Mouse (Mus musculus) testis, adult 2 months (tissue): ENCODE measurements around the gene Nav2. TPM values are rescaled to one million over a fixed set of nuclear protein-coding genes. Genes with fewer than 3 reads are reported as not detected.

ENCODE experiments used
- H3K27ac ChIP-seq: fragments of 200-500 bp; 2 replicates; pipeline ENCODE4 v1.5.1; 2012; ENCODE audit warnings: low read depth, low read length; ENCODE audit not compliant: control insufficient read depth, insufficient read depth
- H3K27me3 ChIP-seq: fragments of 200-500 bp; 2 replicates; pipeline ENCODE4 v1.6.1; 2012; ENCODE audit warnings: mild to moderate bottlenecking, low read length, moderate library complexity; ENCODE audit not compliant: control insufficient read depth, insufficient read depth
- H3K36me3 ChIP-seq: fragments of 200-500 bp; 2 replicates; pipeline ENCODE4 v1.6.1; 2012; ENCODE audit warnings: mild to moderate bottlenecking, low read length; ENCODE audit not compliant: control insufficient read depth, insufficient read depth
- H3K4me1 ChIP-seq: fragments of 200-500 bp; 2 replicates; pipeline ENCODE4 v1.6.1; 2012; ENCODE audit warnings: low read length; ENCODE audit not compliant: control insufficient read depth, insufficient read depth
- H3K4me3 ChIP-seq: fragments of 200-500 bp; 2 replicates; pipeline ENCODE4 v1.5.1; 2012; ENCODE audit warnings: low read depth, mild to moderate bottlenecking, low read length, moderate library complexity, mixed read lengths; ENCODE audit not compliant: control insufficient read depth
- CTCF ChIP-seq: fragments of 200-500 bp; IDR thresholded peaks from 2 replicates; pipeline ENCODE4 v1.5.1; 2012; ENCODE audit warnings: low read depth, mild to moderate bottlenecking, inconsistent platforms, low read length, moderate library complexity; ENCODE audit not compliant: control insufficient read depth, insufficient read depth, insufficient replicate concordance
- POLR2A ChIP-seq: fragments of 200-500 bp; IDR thresholded peaks from 2 replicates; pipeline ENCODE4 v1.6.1; 2012; ENCODE audit warnings: low read depth, mild to moderate bottlenecking, inconsistent platforms, low read length, moderate library complexity; ENCODE audit not compliant: control insufficient read depth
- polyA plus RNA-seq: library from polyadenylated mRNA; depleted of rRNA; stranded (reverse); fragments of >200 nt; gene quantifications from 2 replicates; pipeline ENCODE4 v1.2.3, GENCODE M21; 2012

The Nav2 gene
- polyA plus RNA-seq, 1 experiment: 20.8 TPM

- Histone ChIP-seq H3K36me3 (no peaks in the 10 kb centered on the region), H3K4me1 (peaks cover 14% of the 10 kb centered on the region), H3K27me3 (no peaks in the 10 kb centered on the region), H3K4me3 (no peak overlapping the region), H3K27ac (no peak overlapping the region)
- no peak for TF ChIP-seq POLR2A
- TF ChIP-seq CTCF: no peak
These were observed 439.1 kb downstream of the Nav2 start for GRCm38 (mm10) chr7:49347338-49348272.

GRCm38 (mm10) chr7:49348636-49349035 lies 440.1 kb downstream of the Nav2 start:
- no peak overlapping the region for H3K4me3 ChIP-seq
- H3K27ac ChIP-seq: no peak overlapping the region

GRCm38 (mm10) chr7:49350321-49351007 lies 441.9 kb downstream of the Nav2 start:
- no peaks in the 10 kb centered on the region; the same call in 1 of the 2 replicates for H3K4me1 ChIP-seq
- H3K27me3 ChIP-seq: no peaks in the 10 kb centered on the region
- no peak overlapping the region for H3K27ac ChIP-seq
- peak overlapping the region; percentile 70 for H3K4me3 ChIP-seq
- H3K36me3 ChIP-seq: no peaks in the 10 kb centered on the region
- TF ChIP-seq CTCF (no peak), POLR2A (no peak)

More at GRCm38 (mm10) chr7:49348636-49349035, 440.1 kb downstream of the Nav2 start:
- no peaks in the 10 kb centered on the region for H3K27me3 ChIP-seq
- no peak for TF ChIP-seq CTCF
- no peak for TF ChIP-seq POLR2A
- H3K4me1 ChIP-seq: peaks cover 4% of the 10 kb centered on the region
- H3K36me3 ChIP-seq: no peaks in the 10 kb centered on the region

GRCm38 (mm10) chr7:49351596-49352258 lies 443.2 kb downstream of the Nav2 start:
- H3K4me1 ChIP-seq: no peaks in the 10 kb centered on the region; the same call in 1 of the 2 replicates
- H3K36me3 ChIP-seq: no peaks in the 10 kb centered on the region
- H3K4me3 ChIP-seq: peak overlapping the region; percentile 70
- H3K27ac ChIP-seq: no peak overlapping the region
- no peaks in the 10 kb centered on the region for H3K27me3 ChIP-seq
- no peak for TF ChIP-seq POLR2A
- no peak for TF ChIP-seq CTCF

GRCm38 (mm10) chr7:49357441-49358165 lies 449.1 kb downstream of the Nav2 start:
- H3K4me1 ChIP-seq: peaks cover 8% of the 10 kb centered on the region
- no peaks in the 10 kb centered on the region for H3K36me3 ChIP-seq
- no peak overlapping the region for H3K4me3 ChIP-seq
- H3K27ac ChIP-seq: no peak overlapping the region
- H3K27me3 ChIP-seq: no peaks in the 10 kb centered on the region
- TF ChIP-seq CTCF (no peak), POLR2A (no peak)

GRCm38 (mm10) chr7:49359120-49359519 lies 450.6 kb downstream of the Nav2 start:
- no peak overlapping the region for H3K27ac ChIP-seq
- no peak overlapping the region for H3K4me3 ChIP-seq
- H3K4me1 ChIP-seq: peaks cover 9% of the 10 kb centered on the region
- H3K36me3 ChIP-seq: no peaks in the 10 kb centered on the region
- H3K27me3 ChIP-seq: no peaks in the 10 kb centered on the region
- TF ChIP-seq CTCF (no peak), POLR2A (no peak)

GRCm38 (mm10) chr7:49360597-49360996 lies 452.1 kb downstream of the Nav2 start:
- no peaks in the 10 kb centered on the region for H3K36me3 ChIP-seq
- TF ChIP-seq CTCF: no peak
- no peak for TF ChIP-seq POLR2A
- no peak overlapping the region for H3K4me3 ChIP-seq
- no peaks in the 10 kb centered on the region for H3K27me3 ChIP-seq
- no peak overlapping the region for H3K27ac ChIP-seq
- peaks cover 9% of the 10 kb centered on the region for H3K4me1 ChIP-seq
